Mouse (Mus musculus) layer of hippocampus, adult 9-11 months (tissue): ENCODE measurements at regions not wholly inside any gene's neighbourhood (a gene's known extent, or its start where the extent isn't known, plus 50 kb on each side); places are given as distances from the start of the nearest gene placed in this dataset.
A peak's percentile ranks its signal among the peaks of the same experiment; 100 is the strongest.

ENCODE experiments used
- DNase-seq: peaks from one replicate; pipeline ENCODE4 v3.0.0; 2022

DNA sequence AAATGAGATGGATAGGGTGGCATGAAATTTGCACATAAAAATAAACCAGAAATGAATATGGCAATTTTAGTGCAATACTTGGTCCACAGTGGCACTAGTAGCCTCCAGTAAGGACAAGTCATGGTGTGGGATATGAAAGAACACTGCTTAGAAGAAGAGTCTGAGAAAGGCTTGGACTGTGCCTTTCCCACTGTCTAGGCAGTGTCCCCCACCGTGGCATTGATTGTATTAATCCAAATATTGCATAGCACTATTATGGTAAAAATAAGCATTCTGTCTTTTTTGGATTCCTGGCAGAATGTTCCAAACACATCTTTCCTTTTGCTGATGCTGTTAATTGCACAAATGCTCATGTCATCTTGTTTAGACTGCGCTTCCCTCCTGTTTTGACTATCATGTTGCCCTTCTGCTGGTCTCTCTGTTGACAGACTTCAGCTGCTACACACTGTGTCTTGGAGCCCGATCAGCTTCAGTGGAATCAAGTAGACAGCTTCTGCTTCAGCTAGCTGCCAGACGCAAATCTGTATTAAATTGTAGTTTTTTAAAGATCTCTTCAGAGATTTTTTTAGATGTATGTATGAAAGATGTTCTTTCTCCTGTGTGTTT, 186.2 kb upstream of the Robo2 start:
- peak; percentile 73 for DNase-seq

DNA sequence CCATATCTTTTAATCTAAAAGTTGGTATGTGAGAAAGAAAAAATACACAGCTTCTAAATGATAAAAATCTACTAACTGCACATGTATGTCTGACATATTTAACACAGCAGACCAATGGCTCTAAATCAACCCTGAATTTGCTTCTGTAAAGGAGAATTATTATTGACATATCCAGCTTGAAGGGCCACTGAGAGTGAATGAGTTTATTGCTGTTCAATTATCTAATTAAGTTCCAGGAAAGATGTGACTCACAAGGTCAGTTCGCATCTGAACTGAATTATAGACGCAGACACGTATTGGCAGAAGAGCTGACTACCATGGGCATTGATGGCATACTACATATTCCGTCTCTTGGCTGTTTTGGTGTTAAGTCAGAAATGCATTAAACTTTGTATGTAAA, 180.3 kb upstream of the Robo2 start:
- no peak for DNase-seq

DNA sequence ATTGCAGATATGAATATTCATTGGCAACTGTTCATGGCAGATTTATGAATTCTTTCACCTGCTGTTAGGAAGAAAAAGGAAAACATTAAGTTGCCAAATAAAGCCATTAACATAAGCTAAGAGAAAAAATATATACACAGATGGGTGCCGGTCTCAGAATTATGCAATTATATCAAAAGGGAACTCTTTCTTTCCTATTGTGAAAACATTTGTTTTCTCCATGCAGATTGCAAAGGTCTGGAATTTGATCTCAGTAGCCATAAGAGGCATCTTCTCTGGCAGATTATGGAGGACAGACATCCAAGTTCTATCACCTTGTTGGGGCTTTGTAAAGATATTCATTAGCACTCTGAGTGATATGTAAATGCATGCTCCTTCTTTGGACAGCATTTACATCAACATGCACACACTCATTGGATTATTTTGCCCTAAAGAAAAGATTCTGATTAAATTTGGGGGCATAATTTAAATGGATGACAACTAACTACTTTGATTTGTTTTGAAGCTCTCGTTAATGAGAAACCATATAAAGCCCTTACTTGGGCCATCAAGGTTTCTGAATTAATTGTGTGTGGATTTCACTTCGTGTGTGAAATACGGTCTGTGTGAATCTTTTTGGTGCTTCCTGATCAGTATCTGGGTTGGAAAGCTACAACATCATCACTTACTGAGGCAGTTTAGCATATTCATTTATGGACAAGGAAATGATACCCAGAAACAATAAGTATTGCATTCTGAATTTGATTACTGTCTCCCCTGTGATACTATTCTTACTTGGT, 171.2 kb upstream of the Robo2 start:
- DNase-seq, result no peak

DNA sequence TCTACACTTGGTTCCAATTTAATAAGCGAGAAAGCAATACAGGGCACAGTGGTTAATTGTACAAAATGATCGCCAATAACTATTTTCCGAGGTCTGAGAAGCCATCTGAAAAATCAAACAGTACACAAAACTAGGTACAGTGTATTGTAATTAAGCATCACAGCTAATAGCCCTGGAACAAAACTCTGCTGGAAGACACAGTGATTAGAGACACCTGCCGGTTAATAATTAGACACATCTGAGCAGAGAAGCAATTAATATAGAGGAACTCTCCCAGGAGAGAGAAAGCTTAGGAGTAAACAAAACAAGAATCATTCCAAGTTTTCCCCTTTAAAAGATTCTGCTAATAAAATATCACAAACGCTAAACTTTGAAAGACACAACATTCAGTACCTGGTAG, 136.7 kb upstream of the Robo2 start:
- no peak for DNase-seq

DNA sequence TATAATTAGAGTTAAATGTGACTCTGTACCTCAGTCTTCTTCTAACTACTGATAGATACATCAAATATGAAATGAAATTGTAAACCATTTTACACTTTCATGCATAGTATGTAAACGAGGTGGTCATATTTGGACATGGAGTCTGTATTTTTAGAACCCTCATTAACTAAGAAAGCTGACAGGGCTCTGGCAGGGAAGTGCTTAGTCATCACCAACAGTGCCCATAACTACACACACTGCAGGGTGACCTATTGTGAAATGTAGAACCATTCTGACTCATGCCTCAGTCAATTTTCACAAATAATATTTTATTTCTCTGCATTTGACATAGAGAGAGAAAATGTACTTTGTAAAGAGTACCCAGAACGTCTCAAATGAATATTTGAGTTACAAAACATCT, 118.9 kb upstream of the Robo2 start:
- DNase-seq, result no peak

DNA sequence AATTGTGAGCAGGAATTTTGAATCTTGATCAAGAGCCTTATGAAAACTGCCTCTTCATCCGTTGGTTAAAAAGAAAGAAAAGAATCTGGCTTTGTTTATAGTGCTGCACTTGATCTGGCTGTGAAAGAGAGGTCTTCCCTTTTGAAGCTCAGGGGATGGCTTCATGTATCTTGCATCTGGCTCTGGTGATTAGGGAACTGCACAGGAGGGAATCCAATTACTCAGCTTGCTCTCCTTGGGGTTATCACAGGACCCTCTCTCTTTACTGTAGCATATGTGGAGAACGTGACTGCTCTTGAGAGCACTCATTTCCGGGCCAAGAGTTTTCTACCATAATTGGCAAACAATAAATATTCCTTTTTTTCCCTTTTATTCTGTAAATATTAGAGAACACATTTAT, 116.6 kb upstream of the Robo2 start:
- DNase-seq, result no peak

- DNase-seq, result no peak
These were observed 114.9 kb upstream of the Robo2 start for GRCm38 (mm10) chr16:74526521-74526920.

- no peak for DNase-seq
These were observed 108.9 kb upstream of the Robo2 start for GRCm38 (mm10) chr16:74520501-74520900.

GRCm38 (mm10) chr16:74517888-74518287, 106.3 kb upstream of the Robo2 start:
- no peak for DNase-seq

DNA sequence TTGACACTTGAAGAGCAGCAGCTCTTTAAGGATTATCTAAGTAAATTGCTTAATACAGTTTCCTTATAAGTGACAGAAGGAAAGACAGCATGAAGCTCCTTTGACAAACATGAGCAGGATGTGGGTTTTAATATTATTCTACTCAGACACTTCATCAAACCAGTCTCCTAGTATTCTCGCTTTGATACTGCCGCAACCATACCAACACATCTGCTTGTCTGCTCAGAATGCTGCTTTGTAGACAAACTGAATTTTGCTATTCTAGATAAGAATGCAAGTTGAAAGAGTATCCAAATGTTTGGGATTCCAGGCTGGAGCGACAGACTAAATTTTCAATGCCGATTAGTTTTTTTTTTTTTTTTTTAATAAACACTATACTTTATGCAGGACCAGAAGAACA, 105.7 kb upstream of the Robo2 start:
- peak; percentile 8 for DNase-seq

- no peak for DNase-seq
These were observed 102.9 kb upstream of the Robo2 start for GRCm38 (mm10) chr16:74514481-74514880.

DNA sequence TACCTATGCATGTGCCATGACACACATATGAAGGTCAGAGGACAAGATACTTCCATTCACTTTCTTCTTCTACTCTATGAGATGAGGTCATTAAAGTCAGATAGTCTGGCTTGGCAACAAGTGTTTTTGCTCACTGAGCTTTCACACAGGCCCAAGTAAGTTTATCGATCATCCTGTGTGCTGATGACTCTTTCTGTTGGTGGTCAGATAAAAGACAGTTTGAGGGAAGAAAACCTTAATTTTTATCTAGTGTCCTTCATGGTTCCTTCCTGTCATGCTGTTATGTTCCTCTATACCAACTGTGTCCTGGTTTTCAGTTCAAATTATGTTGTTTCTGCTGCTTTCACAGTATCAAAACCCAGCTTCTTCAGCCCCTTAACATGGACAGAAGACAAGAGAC, 98.8 kb upstream of the Robo2 start:
- no peak for DNase-seq

- no peak for DNase-seq
These were observed 97.9 kb upstream of the Robo2 start for GRCm38 (mm10) chr16:74509489-74509888.

- DNase-seq, result no peak
These were observed 95.1 kb upstream of the Robo2 start for GRCm38 (mm10) chr16:74506719-74507118.

DNA sequence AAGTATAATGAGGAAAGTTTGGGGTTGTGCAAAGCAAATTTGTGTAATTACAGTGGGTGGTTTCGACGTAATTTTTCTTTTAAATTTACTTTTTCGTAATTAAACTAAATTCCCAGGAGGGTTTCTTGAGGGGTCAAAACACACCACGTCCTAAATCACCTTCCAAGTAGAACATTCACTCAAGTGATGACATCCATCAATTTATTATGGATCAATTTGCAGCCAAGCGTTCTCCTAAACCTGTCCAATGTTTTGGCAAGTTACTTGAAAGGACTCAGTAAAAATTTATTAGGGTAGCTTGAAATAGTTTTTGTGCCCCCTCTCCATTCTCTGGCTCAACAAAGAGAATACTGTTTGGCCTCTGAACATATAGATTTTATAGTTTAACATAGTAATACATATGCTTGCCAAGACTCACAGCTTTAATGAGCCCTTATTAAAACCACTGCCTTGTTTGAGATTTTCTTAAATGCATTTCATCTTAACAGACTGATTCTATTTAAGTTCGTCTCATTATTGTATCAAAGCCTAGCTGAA, 94.6 kb upstream of the Robo2 start:
- DNase-seq, result no peak

DNA sequence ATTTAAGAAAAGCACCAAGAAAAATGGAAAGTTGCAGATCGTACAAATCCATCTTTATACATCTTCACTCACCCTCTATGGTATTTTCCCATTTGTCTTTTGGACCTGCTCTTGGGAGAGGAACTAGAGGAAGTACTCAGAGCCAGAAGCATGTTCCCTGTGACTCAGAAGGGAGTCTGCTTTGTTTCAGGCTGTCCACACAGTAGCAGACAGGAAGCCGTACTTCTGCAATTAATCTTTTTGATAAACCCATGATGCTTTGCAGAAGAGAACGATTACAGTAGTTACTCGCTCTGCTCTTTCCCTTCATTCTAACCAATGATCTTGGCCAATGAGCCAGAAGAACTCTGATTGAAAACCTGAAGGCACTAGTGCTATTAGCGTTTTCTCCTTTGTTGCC, 92.8 kb upstream of the Robo2 start:
- DNase-seq, result no peak

- no peak for DNase-seq
These were observed 89.1 kb upstream of the Robo2 start for GRCm38 (mm10) chr16:74500687-74501086.

GRCm38 (mm10) chr16:74467745-74468420, 56.3 kb upstream of the Robo2 start:
- no peak for DNase-seq

DNA sequence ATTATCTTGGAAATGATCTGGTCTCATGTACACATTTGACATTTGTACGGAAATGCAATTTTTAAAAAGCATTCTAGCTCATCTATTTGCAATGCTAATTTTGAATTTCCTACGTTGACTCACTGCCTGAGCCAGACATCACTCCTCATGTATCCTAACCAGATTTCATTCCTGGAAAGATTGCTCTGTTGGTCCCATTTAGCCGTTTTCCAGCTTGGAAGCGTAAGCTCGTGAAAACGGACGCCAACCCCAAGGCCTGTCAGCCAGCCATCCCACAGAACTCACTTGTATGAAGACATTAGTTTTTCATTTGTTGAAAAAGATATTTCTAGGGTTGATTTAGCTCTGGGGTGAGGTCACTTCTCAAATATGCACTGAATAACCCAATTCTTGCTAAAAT, 55.5 kb upstream of the Robo2 start:
- DNase-seq, result no peak

- no peak for DNase-seq
These were observed 53.2 kb upstream of the Robo2 start for GRCm38 (mm10) chr16:74464835-74465234.

DNA sequence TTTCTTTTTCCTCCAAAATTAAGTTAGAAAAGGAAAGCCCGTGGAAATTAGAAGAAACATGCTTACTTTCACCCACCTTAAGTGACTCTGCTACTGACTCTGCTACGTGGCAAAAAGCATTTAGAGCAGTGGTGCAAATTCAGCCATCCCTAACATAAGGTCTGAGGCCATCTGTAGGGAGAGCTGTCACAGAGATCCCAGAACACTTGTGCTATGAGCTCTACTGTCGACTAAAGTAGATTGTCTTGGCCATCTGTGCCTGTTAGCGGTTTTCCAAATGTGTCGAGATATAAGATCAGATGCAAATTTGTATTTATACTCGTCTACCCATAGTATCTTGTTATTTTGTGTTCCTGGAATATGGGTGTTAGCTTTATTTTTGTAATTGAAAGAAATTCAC, 52.7 kb upstream of the Robo2 start:
- peak; percentile 3 for DNase-seq

DNA sequence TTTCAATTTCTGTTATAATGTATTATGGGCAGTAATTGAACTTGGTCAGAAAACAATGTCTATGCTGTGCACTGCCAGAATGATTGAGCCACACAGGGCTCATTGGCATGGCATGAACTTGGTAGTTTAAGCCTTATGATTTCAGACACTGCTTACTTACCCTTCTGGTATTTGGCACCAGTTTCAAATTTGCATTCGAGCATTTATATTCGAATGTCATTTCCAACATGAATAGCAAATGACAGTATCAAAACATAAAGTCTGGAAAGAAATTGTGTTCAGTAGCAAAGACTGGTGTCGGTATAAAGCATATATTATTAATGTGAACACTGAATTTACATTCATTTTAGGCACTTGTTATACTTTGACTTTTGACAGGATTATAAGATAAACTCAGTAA, 50.8 kb upstream of the Robo2 start:
- DNase-seq, result no peak
